Mouse (Mus musculus): Measurements from ENCODE around the gene Lamtor5.

The Lamtor5 gene

GRCm38 (mm10) chr3:107278479-107279269 is at the start of gene Lamtor5:
Lamtor5 (plus strand) TSS chr3:107278858.
- peak; percentile 86 to 94 for DNase-seq (ENCODE audit: low spot score in 2 of 2)

DNA sequence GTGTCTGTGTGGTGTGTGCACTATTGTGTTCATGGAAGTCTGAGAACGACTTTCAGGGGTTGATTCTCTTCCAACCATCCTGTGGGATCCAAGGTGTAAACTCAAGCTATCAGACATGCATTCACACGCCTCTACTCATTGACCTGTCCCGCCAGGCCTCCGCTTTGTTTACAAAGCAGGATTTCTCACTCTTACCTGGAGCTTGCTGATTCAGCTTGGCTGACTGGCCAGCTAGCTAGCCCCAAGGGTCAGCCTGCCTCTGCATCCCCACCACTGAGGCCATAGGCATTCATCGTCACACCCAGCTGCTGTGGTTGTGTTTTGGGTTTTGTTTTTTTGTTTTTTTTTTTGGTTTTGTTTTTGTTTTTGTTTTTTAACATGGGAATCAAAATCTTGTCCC is 49.4 kb upstream of the Lamtor5 start:
- no peak for DNase-seq (ENCODE audit: low spot score in 2 of 2)

- DNase-seq (ENCODE audit: low spot score in 2 of 2): no peak
Observed at GRCm38 (mm10) chr3:107229822-107230221, 48.8 kb upstream of the Lamtor5 start.

- DNase-seq (ENCODE audit: low spot score in 2 of 2): no peak
Observed at GRCm38 (mm10) chr3:107230527-107230926, 48.1 kb upstream of the Lamtor5 start, which contains the start of gene A630076J17Rik. A630076J17Rik (plus strand) TSS chr3:107230614.

- DNase-seq (ENCODE audit: low spot score in 2 of 2): no peak
Observed at GRCm38 (mm10) chr3:107231202-107231601, 47.5 kb upstream of the Lamtor5 start.

DNA sequence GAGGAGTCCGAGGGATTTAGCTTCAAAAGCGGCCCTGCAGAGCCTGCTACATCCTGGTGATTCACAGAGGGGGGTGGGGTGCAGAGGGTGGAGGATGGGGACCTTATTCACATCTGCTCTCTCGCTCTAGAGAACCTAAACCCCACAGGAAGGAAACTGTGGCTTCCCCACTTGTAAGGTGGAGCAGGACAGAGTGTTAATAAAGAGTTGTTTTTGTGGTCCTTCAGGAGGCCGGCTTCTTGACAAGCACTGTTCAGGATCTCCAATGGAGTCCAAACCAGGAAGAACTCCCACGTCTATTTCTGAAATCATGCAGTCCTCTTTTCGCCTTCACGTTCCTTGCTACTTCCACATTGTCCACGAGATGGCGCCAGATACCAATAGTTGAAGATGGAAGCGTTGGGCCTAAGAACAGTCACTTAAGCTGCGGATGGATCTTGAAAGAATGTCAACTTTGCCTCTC is 45.3 kb upstream of the Lamtor5 start:
- DNase-seq (ENCODE audit: low spot score in 2 of 2): peak; percentile 57 to 88

DNA sequence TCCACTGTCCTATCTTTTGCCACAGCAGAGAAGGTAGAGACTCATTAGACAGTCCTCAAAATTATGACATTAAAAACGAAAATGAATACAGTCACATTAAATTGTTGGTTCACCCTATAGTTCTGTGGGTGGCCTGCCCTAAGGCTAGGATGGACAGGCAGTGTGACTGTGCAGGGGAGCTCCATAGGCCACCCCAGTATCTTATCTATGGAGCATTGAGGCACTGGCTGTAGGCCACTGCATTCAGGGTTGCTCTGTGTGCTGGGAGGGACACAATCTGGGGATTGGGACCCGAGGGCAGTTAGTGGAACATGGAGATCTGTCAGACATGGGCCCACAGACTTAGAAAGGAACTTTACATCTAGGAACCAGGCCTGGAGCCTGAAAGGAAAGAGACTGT is 44.7 kb upstream of the Lamtor5 start:
- DNase-seq (ENCODE audit: low spot score in 2 of 2): no peak

DNA sequence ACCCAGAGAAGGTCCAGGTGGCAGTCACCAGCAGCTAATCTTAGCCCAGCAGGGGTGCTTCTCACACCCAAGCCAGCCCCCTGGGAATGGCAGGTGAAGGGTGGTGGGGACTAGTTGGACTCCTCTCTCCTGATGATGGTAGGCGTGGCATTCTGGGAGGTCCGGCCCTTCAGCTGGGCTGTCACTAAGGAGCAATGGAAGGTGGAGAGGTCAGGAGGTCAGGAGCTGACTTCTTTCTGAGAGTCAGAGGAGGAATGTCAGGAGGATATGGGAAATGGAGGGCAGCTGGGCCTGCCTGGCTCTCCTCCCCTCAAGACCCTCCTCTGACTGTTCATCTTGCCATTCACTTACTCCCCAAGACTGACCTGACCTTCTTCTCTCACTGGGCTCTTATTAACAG is 40.6 kb upstream of the Lamtor5 start:
- no peak for DNase-seq (ENCODE audit: low spot score in 2 of 2)

- no peak for DNase-seq (ENCODE audit: low spot score in 2 of 2)
Observed at GRCm38 (mm10) chr3:107238471-107238980, 40.1 kb upstream of the Lamtor5 start.

GRCm38 (mm10) chr3:107239607-107240006 is 39.1 kb upstream of the Lamtor5 start, which contains the start of gene Prok1:
Prok1 (minus strand) TSS chr3:107239707.
- DNase-seq (ENCODE audit: low spot score in 2 of 2): no peak

DNA sequence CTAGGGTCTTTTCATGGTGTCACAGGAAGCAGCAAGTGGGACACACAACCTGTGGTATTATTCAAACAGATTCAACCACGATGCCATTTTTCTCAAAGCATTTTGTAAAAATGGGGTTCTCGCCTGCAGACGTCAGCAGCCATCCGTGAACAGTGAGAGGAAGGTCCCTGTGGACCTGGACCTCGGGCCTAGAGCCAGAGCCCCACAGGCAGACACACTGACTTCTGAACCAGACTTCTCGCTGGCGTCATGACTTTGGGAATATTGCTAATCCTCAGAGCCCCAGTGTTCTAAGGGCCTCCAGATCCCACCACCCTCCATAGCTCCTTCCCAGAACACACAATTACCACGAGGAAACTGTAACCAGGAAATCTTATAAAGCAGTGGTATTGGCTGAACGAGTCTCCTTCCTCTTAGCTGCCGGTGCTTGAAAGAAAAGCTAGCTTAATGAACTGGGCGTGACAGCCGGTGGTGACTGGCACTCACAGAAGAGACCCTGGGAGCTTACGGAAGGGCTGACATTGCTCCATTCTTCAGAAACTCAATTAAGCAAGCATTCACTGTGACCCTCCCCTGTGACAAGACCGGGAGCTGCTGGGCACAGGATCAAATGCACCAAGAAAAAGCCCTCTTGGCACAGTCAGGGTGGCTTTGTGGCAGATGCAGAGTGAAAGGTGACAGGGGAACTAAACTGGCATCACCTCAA is 37.1 kb upstream of the Lamtor5 start:
- no peak for DNase-seq (ENCODE audit: low spot score in 2 of 2)

DNA sequence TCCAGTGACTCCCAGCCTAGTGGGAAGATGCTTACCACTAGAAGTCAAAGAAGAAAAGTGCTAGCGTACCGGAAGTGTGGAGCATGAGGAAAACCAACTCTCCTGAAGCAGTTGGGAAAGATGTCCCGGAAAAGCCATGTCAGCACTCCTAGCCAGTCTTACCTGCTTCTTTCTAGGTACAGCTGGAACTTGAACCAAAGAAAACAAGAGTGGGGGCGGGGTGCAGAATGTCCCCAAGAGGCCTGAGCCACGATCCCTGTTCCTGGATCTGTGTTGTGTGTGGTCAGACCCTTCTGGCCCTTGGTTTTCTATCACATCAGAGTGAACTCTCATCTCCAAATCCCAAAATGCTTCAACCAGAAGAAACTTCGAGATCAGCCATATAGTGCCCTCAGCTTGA is 31.8 kb upstream of the Lamtor5 start:
- DNase-seq (ENCODE audit: low spot score in 2 of 2): no peak

DNA sequence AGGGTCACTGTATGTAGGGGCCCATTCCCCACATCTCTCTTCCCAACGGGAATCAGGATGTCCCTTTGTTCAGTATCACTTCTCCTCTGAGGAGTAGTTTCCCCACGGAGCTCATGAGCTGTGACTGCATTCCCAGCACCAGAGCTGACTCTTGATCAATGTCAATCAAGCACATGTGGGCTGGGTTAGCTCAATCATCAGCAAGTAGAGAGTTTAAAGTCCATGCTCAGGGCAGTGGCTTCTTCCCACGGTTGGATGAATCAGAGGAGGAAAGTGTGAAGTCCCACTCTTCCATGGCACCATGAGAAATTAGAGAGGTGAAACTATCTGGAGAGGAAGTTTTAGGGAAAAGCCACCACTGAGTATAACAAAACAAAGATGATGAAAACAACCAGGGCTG is 29.6 kb upstream of the Lamtor5 start:
- no peak for DNase-seq (ENCODE audit: low spot score in 2 of 2)

GRCm38 (mm10) chr3:107250320-107250719 is 28.3 kb upstream of the Lamtor5 start:
- DNase-seq (ENCODE audit: low spot score in 2 of 2): no peak

- no peak for DNase-seq (ENCODE audit: low spot score in 2 of 2)
Observed at GRCm38 (mm10) chr3:107252035-107252434, 26.6 kb upstream of the Lamtor5 start.

DNA sequence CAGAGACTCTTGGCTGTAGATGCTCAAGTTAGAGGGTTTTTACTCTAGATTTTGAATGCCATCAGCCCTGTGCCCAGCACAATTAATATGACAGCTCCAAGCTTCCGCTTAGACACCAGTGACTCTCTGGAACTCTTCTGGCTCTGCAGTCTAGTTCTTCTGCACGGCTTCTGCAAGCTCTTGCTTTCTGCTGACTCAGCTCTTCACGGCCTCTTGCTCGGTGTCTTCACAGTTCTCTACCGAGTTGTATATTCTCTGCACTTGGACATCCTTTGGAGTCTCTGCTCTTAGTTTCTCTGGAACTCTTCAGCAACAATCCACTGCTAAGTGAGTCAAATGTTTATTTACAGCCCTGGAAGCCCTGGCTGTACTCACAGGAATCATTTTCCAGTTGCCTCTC is 24.7 kb upstream of the Lamtor5 start:
- DNase-seq (ENCODE audit: low spot score in 2 of 2): no peak

DNA sequence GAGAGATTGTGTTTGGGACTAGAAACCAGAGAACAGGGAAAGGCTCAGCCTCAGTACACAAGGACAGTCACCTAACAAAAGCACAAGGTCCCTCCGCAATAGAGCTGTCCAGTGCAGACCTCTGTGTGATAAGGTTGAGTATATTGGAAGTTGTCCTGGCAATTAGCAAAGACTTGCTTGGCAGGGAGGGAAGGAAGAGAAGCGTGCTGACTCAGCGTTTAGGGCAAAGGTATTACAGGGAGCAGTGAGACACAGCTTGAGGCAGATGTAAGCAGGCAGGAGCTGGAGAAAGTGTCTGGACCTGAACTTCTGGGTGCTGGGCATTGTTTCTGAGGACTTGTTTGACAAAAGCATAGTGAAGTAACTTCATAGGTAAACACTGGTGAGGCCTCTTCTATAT is 22.7 kb upstream of the Lamtor5 start:
- no peak for DNase-seq (ENCODE audit: low spot score in 2 of 2)

DNA sequence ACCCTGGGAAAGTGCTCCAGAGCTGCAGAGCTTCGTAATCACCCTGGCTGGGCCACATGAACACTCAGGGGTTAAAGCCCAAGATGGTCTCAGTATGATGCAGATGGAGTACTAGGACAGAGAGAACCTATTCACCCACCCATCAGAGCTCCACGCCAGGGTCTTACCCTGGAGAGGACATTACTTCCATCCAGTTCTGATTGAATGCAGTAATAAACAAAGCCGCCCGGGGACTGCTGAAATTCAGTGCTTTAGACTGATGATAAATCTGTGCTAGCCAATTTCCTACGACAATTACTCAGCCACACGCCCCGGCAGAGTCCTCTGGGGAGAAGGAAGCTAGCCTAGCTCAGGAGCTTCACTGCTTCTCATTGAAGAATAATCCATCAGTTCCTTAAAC is 21.9 kb upstream of the Lamtor5 start:
- DNase-seq (ENCODE audit: low spot score in 2 of 2): no peak

DNA sequence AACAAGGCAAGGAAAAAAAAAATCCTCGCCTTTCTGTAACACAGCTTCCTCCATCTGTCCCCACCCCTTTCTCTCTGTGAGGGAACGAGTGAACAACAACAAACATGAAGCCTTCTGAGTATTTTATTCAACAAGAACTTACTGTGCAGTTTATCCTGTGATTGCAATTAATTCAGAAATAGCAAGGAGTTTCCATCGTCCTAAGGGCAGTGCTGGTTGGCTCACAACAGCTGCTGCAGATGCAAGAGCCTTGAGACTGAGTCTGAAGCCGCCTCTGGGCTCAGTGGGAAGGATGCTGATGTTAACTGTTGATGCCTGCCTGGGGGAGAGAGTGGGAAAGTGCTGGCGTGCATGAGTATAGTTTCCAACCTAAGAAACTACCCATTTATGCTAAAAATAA is 20.7 kb upstream of the Lamtor5 start:
- DNase-seq (ENCODE audit: low spot score in 2 of 2): no peak

DNA sequence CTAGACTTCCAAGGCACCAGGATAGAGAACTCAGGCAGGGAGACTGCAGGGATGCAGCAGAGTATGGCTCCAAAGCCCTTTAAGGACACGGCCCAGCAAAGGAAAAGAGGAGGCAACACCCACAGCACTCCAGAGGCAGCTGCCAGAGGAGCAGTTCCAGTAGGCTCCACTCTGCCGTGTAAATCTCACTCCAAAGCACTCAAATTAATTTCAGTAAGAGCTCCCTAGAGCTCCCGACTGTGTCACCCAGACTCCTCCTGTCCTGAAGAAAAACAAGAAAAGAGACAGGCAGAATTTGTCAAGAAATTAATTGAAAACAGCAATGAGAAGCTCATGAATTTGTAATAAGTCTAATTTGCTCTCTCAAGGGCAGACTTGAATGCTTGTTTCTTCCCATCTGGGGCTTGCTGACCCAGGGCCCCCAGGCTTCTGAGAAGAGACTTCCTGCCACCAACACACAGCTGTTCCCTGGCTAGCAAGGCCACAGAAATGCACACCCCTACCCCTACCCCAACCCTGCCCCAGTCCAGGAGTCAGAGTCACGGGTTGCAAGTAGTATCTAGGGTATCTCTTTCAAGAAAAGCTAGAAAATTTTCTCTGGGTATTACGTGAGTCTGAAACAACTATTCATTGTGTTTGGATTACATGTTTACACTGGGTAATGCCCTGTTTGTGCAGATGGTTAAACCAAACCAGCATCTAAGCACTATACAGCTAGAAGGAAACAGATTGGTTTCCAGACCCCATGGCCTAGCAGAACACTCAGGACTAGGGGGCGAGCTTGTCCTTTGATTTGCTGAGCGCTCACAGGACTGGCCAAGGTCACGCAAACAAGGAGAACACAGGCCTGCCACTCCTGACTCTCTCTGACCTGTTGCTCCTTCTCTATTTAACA is 17.5 kb upstream of the Lamtor5 start:
- no peak for DNase-seq (ENCODE audit: low spot score in 2 of 2)

GRCm38 (mm10) chr3:107261851-107262165 is 16.9 kb upstream of the Lamtor5 start:
- no peak for DNase-seq (ENCODE audit: low spot score in 2 of 2)

DNA sequence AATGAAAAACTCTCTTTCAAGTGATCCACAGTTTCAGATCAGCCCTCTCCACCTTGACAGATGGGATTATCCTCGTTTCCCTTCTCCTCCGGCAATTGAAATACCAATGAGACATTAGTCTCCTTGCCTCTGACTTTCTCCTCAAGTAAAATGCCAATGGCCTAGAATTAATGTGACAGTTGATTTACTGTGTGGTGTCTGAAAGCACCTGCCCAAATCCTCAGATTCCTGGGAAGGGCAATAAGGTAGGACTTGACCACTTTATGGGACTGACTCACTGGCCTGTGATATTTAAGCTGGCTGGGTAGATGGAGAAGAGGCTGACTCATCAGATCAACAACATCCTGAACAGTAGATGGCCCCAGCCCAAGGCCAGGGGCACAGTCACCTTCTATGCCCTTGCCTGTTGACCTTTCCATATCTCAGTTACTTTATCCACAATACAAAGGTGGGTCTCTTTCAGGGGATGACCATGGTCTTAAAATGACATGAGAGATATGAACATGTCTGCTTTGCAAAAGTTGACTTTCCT is 11.8 kb upstream of the Lamtor5 start:
- DNase-seq (ENCODE audit: low spot score in 2 of 2): no peak
